Mouse (Mus musculus) intestine, embryonic 14.5 days (tissue): Measurements from ENCODE around the gene Thsd7b. TPM values are rescaled to one million over a fixed set of nuclear protein-coding genes. Genes with fewer than 3 reads are reported as not detected.
A peak's percentile ranks its signal among the peaks of the same experiment; 100 is the strongest.
"Not testable (repeated sequence)": the region's sequence is repeated elsewhere in the genome, so short reads cannot be mapped to it uniquely, and the experiment has no call there.

Experiments
- ATAC-seq: fragments of 200-750 bp; cut with Nextera tagmentation; replicated peaks from 2 replicates; pipeline ENCODE4 v1.8.0; 2017; ENCODE audit warnings: low read depth, moderate number of reproducible peaks, moderate TSS enrichment, moderate library complexity; ENCODE audit not compliant: low FRiP score, low TSS enrichment
- DNase-seq: peaks from one replicate; pipeline ENCODE4 v3.0.0-alpha.2; 2018; ENCODE audit warnings: low spot score
- H3K27ac ChIP-seq: fragments of 300-500 bp; sonication (generic); 2 replicates; pipeline ENCODE4 v1.5.1; 2014; ENCODE audit warnings: low read depth, mild to moderate bottlenecking, control low read depth
- H3K27me3 ChIP-seq: fragments of 300-500 bp; sonication (generic); replicated peaks from 2 replicates; pipeline ENCODE4 v1.6.1; 2014; ENCODE audit warnings: low read length, control low read depth; ENCODE audit not compliant: control insufficient read depth, insufficient read depth
- H3K36me3 ChIP-seq: fragments of 300-500 bp; sonication (generic); 2 replicates; pipeline ENCODE4 v1.6.1; 2014; ENCODE audit warnings: low read length, control low read depth; ENCODE audit not compliant: control insufficient read depth, insufficient read depth
- H3K4me1 ChIP-seq: fragments of 300-500 bp; sonication (generic); replicated peaks from 2 replicates; pipeline ENCODE4 v1.6.1; 2014; ENCODE audit warnings: low read length, control low read depth, mixed read lengths; ENCODE audit not compliant: control insufficient read depth, insufficient read depth
- H3K4me2 ChIP-seq: fragments of 300-500 bp; sonication (generic); 2 replicates; pipeline ENCODE4 v1.6.1; 2014; ENCODE audit warnings: low read length
- H3K4me3 ChIP-seq: fragments of 300-500 bp; sonication (generic); 2 replicates; pipeline ENCODE4 v1.5.1; 2014; ENCODE audit warnings: low read depth, low read length, control low read depth, mixed read lengths
- H3K9ac ChIP-seq: fragments of 300-500 bp; sonication (generic); 2 replicates; pipeline ENCODE4 v1.6.1; 2014; ENCODE audit warnings: mild to moderate bottlenecking, low read length
- H3K9me3 ChIP-seq: fragments of 300-500 bp; sonication (generic); 2 replicates; pipeline ENCODE4 v1.6.1; 2016; ENCODE audit warnings: low read length, control low read depth; ENCODE audit not compliant: control insufficient read depth
- WGBS: fragments of 180-500 bp; shearing (Covaris S2); extraction: QIAGEN DNeasy Blood & Tissue Kit; methylation state at CpG from one replicate; pipeline ENCODE4 v1.1.7; 2014; 5-methylcytosine and 5-hydroxymethylcytosine counted together
- polyA plus RNA-seq: library from polyadenylated mRNA; unstranded; fragments of >200 nt; fragmentation: Nextera tagmentation; extraction: Ambion mirVana; gene quantifications from 2 replicates; pipeline ENCODE4 v1.2.1, GENCODE M21; 2014

Gene Thsd7b
- polyA plus RNA-seq, 1 experiment from 2014 or later, result 1.0 TPM

DNA sequence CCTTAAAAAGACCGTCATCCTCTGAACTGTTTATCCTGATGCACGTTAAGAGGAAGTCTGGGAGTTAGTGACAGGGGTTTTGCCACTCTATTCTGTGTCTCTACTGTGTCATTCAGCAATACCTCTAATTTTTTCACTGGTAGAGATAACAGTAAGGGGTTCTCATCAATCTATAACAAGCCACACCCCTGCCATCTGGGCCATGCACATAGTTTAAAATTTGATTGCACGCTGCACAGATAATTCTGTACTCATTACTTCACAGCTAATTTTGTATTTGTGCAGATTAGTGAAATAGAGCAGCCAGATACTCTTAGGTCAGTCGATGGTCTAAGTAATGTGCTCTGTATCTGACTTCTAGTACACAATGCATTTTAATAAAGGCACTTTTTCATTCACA is 673.9 kb downstream of the Thsd7b start:
- no peaks in the 10 kb centered on the region for H3K27me3 ChIP-seq
- DNase-seq, result no peak

DNA sequence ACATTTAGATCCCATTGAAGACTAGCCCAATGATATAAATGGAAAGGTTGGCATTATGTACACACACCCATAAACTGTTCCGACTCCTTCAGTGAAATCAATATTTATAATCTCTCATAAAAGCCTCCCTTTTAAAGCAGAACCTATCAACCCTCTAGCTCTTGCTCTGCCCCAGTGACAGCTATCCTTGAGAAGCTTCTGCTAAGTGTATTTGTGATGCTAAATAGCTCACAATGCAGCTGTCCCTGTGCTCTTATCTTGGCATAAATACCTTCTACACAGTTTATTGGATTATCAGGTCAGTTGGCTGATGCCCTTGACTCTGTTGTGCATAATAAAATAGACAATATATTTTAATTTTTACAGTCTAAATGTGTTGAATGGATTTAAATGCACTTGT is 682.4 kb downstream of the Thsd7b start:
- H3K4me2 ChIP-seq, result no peak overlapping the region
- no peak overlapping the region for H3K27ac ChIP-seq
- ATAC-seq (no peak), DNase-seq (no peak)
- 15% methylated on average over 1 of the region's 1 CpGs for WGBS
- no peaks in the 10 kb centered on the region for H3K4me1 ChIP-seq
- no peak overlapping the region for H3K4me3 ChIP-seq
- no peaks in the 10 kb centered on the region for H3K9me3 ChIP-seq
- H3K9ac ChIP-seq, result no peak overlapping the region
- no peaks in the 10 kb centered on the region for H3K36me3 ChIP-seq
- H3K27me3 ChIP-seq, result no peaks in the 10 kb centered on the region

More for the DNA sequence above, 673.9 kb downstream of the Thsd7b start:
- Histone ChIP-seq H3K9me3 (no peaks in the 10 kb centered on the region), H3K27ac (no peak overlapping the region), H3K36me3 (no peaks in the 10 kb centered on the region), H3K4me3 (no peak overlapping the region), H3K9ac (no peak overlapping the region), H3K4me2 (no peak overlapping the region), H3K4me1 (no peaks in the 10 kb centered on the region)
- 59% methylated on average over 4 of the region's 4 CpGs for WGBS
- no peak for ATAC-seq

DNA sequence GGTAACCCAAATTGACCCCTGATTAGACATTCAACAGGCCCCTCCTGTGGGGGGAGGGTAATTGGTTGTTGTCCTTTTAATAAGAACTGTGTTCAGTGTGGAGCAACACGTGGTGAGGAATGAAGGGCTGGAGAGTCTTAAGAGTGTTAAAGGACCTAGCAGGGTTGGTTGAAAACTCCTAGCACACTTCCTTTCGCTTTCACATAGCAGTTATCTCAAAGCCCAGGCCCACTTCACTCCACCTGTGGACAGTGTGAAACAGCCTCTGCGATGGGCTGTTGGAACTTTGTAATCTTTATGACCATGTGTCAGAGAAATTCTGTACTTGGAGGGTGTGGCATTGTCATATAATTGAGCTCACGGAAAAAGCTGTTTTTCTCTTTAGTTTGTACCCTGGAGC is 683.5 kb downstream of the Thsd7b start:
- DNase-seq, result peak; percentile 53
- Histone ChIP-seq H3K27me3 (no peaks in the 10 kb centered on the region), H3K4me3 (no peak overlapping the region), H3K27ac (no peak overlapping the region), H3K9ac (no peak overlapping the region), H3K4me1 (no peaks in the 10 kb centered on the region), H3K4me2 (no peak overlapping the region), H3K36me3 (no peaks in the 10 kb centered on the region), H3K9me3 (no peaks in the 10 kb centered on the region)
- ATAC-seq, result peak; percentile 78; the same call in 1 of the 2 replicates
- WGBS, result 41% methylated on average over 4 of the region's 4 CpGs

DNA sequence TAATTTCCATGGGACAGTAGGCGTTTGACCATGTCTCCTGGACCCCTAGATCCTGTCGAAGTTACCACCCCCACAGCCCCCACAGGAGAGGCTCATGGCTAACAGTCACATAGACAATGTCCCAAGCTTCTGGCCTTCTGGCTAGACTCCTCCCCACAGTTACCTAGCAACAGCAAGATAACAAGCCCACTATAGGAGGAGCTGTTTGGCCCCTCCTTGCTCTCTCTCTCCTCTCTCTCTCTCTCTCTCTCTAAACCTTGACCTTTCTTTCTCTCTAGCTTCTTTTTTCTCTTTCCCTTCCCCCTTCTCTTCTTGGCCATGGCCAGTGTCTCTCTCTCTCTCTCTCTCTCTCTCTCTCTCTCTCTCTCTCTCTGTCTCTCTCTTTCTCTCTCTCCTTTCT is 686.2 kb downstream of the Thsd7b start:
- not testable (repeated sequence) for H3K4me2 ChIP-seq, H3K27me3 ChIP-seq, H3K27ac ChIP-seq, H3K4me3 ChIP-seq, DNase-seq, H3K9ac ChIP-seq, H3K36me3 ChIP-seq, ATAC-seq, H3K4me1 ChIP-seq, H3K9me3 ChIP-seq
- 62% methylated on average over 2 of the region's 2 CpGs for WGBS

DNA sequence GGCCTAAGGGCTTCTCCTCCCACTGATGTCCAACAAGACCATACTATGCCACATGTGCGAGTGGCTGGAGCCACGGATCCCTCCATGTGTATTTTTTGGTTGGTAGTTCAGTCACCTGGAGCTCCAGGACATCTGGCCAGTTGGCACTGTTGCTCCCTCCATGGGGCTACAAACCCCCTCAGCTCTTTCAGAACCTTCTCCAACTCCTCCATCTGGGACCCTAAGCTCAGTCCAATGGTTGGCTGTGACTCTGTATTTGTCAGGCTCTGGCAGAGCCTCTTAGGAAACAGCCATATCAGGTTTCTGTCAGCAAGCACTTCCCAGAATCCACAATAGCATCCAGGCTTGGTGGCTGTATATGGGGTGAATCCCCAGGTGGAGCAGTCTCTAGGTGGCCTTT is 690.1 kb downstream of the Thsd7b start:
- Histone ChIP-seq H3K9me3 (no peaks in the 10 kb centered on the region), H3K4me2 (no peak overlapping the region), H3K27me3 (no peaks in the 10 kb centered on the region), H3K9ac (no peak overlapping the region), H3K36me3 (no peaks in the 10 kb centered on the region), H3K4me3 (no peak overlapping the region), H3K4me1 (no peaks in the 10 kb centered on the region), H3K27ac (no peak overlapping the region)
- ATAC-seq (no peak), DNase-seq (no peak)
- WGBS, result 92% methylated on average over 2 of the region's 2 CpGs

DNA sequence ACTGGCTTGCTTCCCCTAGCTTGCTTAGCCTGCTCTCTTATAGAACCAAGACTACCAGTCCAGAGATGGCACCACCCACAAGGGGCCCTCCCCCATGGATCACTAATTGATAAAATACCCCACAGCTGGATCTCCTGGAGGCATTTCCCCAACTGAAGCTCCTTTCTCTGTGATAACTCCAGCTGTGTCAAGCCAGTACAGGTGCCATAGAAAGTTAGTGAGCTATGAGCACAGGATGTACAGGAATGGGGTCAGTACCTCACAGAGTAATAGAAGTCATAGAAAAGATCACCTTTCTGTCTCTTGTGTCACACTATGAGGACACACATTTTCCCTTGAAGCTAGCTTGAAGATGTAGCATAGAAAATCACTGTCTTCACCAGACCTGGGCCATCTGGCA is 716.1 kb downstream of the Thsd7b start:
- H3K4me2 ChIP-seq, H3K36me3 ChIP-seq, H3K4me3 ChIP-seq, H3K4me1 ChIP-seq, DNase-seq, H3K9me3 ChIP-seq, ATAC-seq, H3K9ac ChIP-seq, H3K27ac ChIP-seq, H3K27me3 ChIP-seq: not testable (repeated sequence)

DNA sequence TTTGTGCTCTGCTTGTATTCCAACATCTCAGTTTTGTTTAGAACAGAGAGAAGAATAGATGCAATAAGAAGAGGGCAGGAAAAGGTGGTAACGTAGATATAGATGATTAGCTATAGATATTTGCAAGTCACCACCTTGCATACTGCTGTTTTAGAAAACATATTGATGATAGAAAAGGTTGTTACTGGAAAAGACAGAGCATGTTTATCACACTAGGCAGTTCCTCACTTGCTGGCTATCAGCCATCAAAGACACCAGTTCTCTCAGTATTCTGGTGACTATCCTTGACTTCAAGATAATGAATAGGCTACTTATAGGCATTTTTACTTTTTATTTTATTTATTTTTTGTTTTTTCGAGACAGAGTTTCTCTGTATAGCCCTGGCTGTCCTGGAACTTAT is 717.7 kb downstream of the Thsd7b start:
- Histone ChIP-seq H3K4me3 (no peak overlapping the region), H3K9ac (no peak overlapping the region), H3K9me3 (no peaks in the 10 kb centered on the region), H3K36me3 (no peaks in the 10 kb centered on the region), H3K27me3 (no peaks in the 10 kb centered on the region), H3K4me2 (no peak overlapping the region), H3K27ac (no peak overlapping the region), H3K4me1 (no peaks in the 10 kb centered on the region)
- no peak for ATAC-seq
- no peak for DNase-seq
- WGBS, result 66% methylated on average over 2 of the region's 2 CpGs

DNA sequence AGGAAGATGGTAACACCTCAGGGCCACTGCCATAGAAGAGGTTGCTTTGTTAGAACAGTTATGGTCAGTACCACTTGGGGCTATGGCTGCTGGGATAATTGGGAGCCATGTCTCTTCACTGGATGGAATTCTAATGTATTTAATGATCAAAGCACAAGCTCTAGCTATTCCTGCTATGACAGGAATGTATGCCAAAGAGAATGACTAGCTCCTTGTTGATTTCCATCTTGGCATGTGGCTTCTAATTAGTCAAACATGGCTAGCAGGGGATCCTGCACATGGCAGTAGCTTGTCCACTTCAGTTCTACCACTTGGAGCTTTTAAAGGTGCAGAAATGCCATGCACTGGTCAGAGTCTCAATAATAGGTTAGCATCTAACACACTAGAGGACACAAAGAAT is 781.9 kb downstream of the Thsd7b start:
- Histone ChIP-seq H3K4me1 (no peaks in the 10 kb centered on the region), H3K9me3 (no peaks in the 10 kb centered on the region), H3K4me2 (no peak overlapping the region), H3K9ac (no peak overlapping the region), H3K27ac (no peak overlapping the region), H3K36me3 (no peaks in the 10 kb centered on the region), H3K27me3 (no peaks in the 10 kb centered on the region), H3K4me3 (no peak overlapping the region)
- ATAC-seq, result no peak
- DNase-seq, result no peak

DNA sequence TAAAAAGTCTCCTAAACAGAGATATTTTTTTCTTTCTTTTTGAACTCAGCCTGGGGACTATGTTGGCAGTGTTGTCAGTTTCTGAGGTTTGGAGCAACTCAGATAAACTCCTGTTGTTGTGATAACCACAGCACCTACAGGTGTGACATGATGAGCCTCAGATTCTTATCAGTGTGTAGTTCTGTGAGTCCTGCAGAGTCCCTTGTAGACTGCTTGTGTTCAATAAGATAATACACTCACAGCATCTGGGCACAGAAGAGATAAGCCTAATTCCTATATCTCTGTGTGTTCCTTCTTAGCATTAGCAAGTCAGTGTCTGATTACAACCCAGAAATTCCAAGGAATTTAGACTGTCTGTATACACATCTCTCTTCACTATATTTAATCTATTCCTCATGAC is 789.0 kb downstream of the Thsd7b start:
- DNase-seq (no peak), ATAC-seq (no peak)
- no peak overlapping the region for H3K27ac ChIP-seq
- H3K9me3 ChIP-seq, result no peaks in the 10 kb centered on the region
- no peak overlapping the region for H3K4me3 ChIP-seq
- no peaks in the 10 kb centered on the region for H3K36me3 ChIP-seq
- no peaks in the 10 kb centered on the region for H3K4me1 ChIP-seq
- no peaks in the 10 kb centered on the region for H3K27me3 ChIP-seq
- no peak overlapping the region for H3K4me2 ChIP-seq
- no peak overlapping the region for H3K9ac ChIP-seq
